Mouse (Mus musculus) kidney, adult 18-20 months (tissue): ENCODE data around the gene Skint2.

Source experiments
- DNase-seq: peaks from one replicate; pipeline ENCODE4 v3.0.0; 2021

The Skint2 gene

GRCm38 (mm10) chr4:112556894-112557293 lies at the start of gene Skint2:
TSS of gene Skint2 (plus strand) at chr4:112557194.
- DNase-seq: no peak
